14 mouse cellular contexts compared by ENCODE assay signal in the genomic region with DNA sequence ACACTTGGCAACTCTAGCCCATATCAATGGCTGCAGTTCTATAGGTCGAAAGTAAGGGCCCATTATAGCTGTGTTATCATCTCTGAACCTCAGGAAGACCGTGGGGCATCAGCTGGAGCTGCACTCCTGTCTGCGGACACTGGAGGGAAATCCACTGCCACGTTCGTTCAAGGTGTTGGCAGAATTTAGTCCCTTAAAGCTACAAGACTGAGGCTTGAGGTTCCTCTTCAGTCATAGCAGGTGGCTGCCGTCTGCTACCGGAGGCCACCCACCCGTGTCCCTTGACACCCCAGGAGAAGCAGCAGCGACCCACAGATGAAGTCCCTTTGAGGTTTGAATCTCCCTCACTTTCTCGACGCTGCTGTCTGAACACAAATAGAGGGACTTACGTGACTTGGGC.
DNase-seq lines count a peak whose midpoint lies in the region; ATAC-seq lines count a peak whose summit lies in the region.
"Had no signal": no experiment of that assay in that cellular context is flagged by ENCODE, and none has a peak within 500 bp of the region (broad histone marks: within the 10 kb centered on the region; RNA-seq: fewer than 3 reads in every experiment).

No protein-coding gene starts in this region.

- H3K27me3 ChIP-seq in heart, embryonic 10.5 days (ENCODE audit: insufficient read depth, poor library complexity, severe bottlenecking): no peaks in the 10 kb centered on the region
- H3K27me3 ChIP-seq in midbrain, embryonic 14.5 days (ENCODE audit: control insufficient read depth, insufficient read depth, low read length): no peaks in the 10 kb centered on the region
- H3K27me3 ChIP-seq in midbrain, embryonic 13.5 days: no peaks in the 10 kb centered on the region
- H3K27me3 ChIP-seq: hindbrain, embryonic 15.5 days; Patski had no signal

- peaks cover 25% of the 10 kb centered on the region for H3K4me1 ChIP-seq in heart, embryonic 10.5 days
- H3K4me1 ChIP-seq in midbrain, embryonic 14.5 days (ENCODE audit: control insufficient read depth, insufficient read depth, low read length): no peaks in the 10 kb centered on the region
- H3K4me1 ChIP-seq in midbrain, embryonic 13.5 days (replicated peaks): peaks cover 7% of the 10 kb centered on the region; the same call in 1 of the 2 replicates
- H3K4me1 ChIP-seq: hindbrain, embryonic 15.5 days had no signal

- peak overlapping the region; percentile 72 for H3K27ac ChIP-seq in heart, embryonic 10.5 days
- no peak overlapping the region for H3K27ac ChIP-seq in midbrain, embryonic 14.5 days (replicated peaks; ENCODE audit: low read depth, low read length)
- H3K27ac ChIP-seq in midbrain, embryonic 13.5 days: no peak overlapping the region
- H3K27ac ChIP-seq: hindbrain, embryonic 15.5 days; liver, embryonic 14.5 days had no signal

- WGBS in heart, embryonic 10.5 days: 62% methylated on average over 12 of the region's 12 CpGs
- WGBS in midbrain, embryonic 14.5 days: 75% methylated on average over 12 of the region's 12 CpGs
- 71% methylated on average over 12 of the region's 12 CpGs for WGBS in midbrain, embryonic 13.5 days

- intact Hi-C loops in heart, postnatal 14 days (cut with DNase I): no loop called here

- H3K9ac ChIP-seq in midbrain, embryonic 14.5 days (replicated peaks; ENCODE audit: low read length): no peak overlapping the region
- H3K9ac ChIP-seq in midbrain, embryonic 13.5 days (replicated peaks): no peak overlapping the region
- H3K9ac ChIP-seq: hindbrain, embryonic 15.5 days; liver, embryonic 14.5 days had no signal

- no peaks in the 10 kb centered on the region for H3K36me3 ChIP-seq in heart, embryonic 10.5 days
- no peaks in the 10 kb centered on the region for H3K36me3 ChIP-seq in midbrain, embryonic 14.5 days (ENCODE audit: control insufficient read depth, insufficient read depth, low read length)
- no peaks in the 10 kb centered on the region for H3K36me3 ChIP-seq in midbrain, embryonic 13.5 days
- H3K36me3 ChIP-seq: hindbrain, embryonic 15.5 days had no signal

- no peak overlapping the region for H3K4me2 ChIP-seq in midbrain, embryonic 14.5 days (ENCODE audit: low read length)
- H3K4me2 ChIP-seq in midbrain, embryonic 13.5 days (replicated peaks): no peak overlapping the region
- H3K4me2 ChIP-seq: hindbrain, embryonic 15.5 days had no signal

- no peaks in the 10 kb centered on the region for H3K9me3 ChIP-seq in heart, embryonic 10.5 days
- H3K9me3 ChIP-seq in midbrain, embryonic 14.5 days (ENCODE audit: control insufficient read depth, low read length): 0 out of 2 replicates have a peak, but pooled peaks cover 2% of the 10 kb centered on the region
- H3K9me3 ChIP-seq in midbrain, embryonic 13.5 days: no peaks in the 10 kb centered on the region
- H3K9me3 ChIP-seq: hindbrain, embryonic 15.5 days had no signal

- H3K4me3 ChIP-seq in heart, embryonic 10.5 days: no peak overlapping the region
- no peak overlapping the region for H3K4me3 ChIP-seq in midbrain, embryonic 14.5 days (replicated peaks; ENCODE audit: low read depth, low read length)
- H3K4me3 ChIP-seq in midbrain, embryonic 13.5 days (replicated peaks): no peak overlapping the region
- H3K4me3 ChIP-seq: hindbrain, embryonic 15.5 days had no signal

- DNase-seq in heart, embryonic 10.5 days (ENCODE audit: low spot score): no peak
- DNase-seq in heart, postnatal 14 days: no peak
- peak; percentile 40 for DNase-seq in midbrain, embryonic 14.5 days
- peak; percentile 12 for DNase-seq in spleen, adult 12 weeks (ENCODE audit: low spot score)
- peak; percentile 46 to 56 for DNase-seq in thymus, postnatal 36 days
- no peak for DNase-seq in cerebellum, postnatal 10 days
- DNase-seq in adrenal gland, adult 2 months: no peak
- DNase-seq: adrenal gland, postnatal 25 days; cerebellum, adult 18-20 months; heart, adult 11 months had no signal

- ATAC-seq in midbrain, embryonic 14.5 days (ENCODE audit: low FRiP score, low TSS enrichment): no peak
- ATAC-seq in midbrain, embryonic 13.5 days: no peak
- ATAC-seq: Patski had no signal

Comparison
In these comparisons a context has a peak if more than half of its experiments do, and no peak if none do; other contexts are left out.
1. DNase-seq: peak in midbrain, embryonic 14.5 days (single experiment), spleen, adult 12 weeks (single experiment) and thymus, postnatal 36 days (2 of 2); none in heart, embryonic 10.5 days (single experiment), heart, postnatal 14 days (0 of 2), cerebellum, postnatal 10 days (0 of 2) and adrenal gland, adult 2 months (single experiment).